Mouse (Mus musculus): ENCODE measurements around the gene Gm44511.
A peak's percentile ranks its signal among the peaks of the same experiment; 100 is the strongest.
"Not testable (repeated sequence)": the region's sequence is repeated elsewhere in the genome, so short reads cannot be mapped to it uniquely, and the experiment has no call there.

Gm44511 gene

DNA sequence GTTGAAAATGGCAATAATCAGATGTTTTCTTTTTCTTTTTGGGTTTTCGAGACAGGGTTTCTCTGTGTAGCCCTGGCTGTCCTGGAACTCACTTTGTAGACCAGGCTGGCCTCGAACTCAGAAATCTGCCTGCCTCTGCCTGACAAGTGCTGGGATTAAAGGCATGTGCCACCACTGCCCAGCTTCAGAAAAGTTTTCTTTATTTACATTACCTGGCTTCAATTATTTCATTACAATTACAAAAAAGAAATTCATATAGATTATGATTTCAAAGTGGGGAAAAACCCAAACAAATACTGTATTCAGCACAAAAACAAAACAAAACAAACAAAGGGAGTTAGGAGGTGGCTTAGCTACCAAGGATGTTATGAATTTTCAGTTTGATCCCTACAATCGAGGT is 14.6 kb upstream of the Gm44511 start:
- DNase-seq (ENCODE audit: low spot score), result not testable (repeated sequence)

- no peak for DNase-seq (ENCODE audit: low spot score)
These were observed 13.8 kb upstream of the Gm44511 start for GRCm38 (mm10) chr6:128839921-128840320.

- DNase-seq (ENCODE audit: low spot score), result peak; percentile 86
These were observed 13.2 kb upstream of the Gm44511 start for GRCm38 (mm10) chr6:128839266-128839771.

- DNase-seq (ENCODE audit: low spot score), result peak; percentile 88
These were observed 12.5 kb upstream of the Gm44511 start for GRCm38 (mm10) chr6:128838342-128839265.

GRCm38 (mm10) chr6:128837454-128838341 is 11.6 kb upstream of the Gm44511 start:
- DNase-seq (ENCODE audit: low spot score), result peak; percentile 42

DNA sequence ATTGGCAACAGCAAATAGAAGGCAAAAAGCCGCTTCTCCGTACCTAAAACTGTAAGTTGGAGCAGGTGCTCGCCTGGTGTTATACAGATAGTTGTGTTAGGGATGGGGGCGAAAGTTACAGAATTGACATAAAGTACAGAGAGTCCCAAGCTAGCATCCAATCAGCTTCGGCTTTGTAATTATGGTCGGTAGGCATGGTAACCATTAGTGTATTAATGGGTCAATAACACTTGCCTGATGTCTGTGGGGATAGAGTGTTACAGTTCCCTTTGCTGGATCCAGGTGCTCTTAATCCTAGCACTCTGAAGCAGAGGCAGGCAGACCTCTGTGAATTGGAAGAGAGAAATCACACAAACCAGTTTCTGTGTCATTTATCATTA is 10.8 kb upstream of the Gm44511 start:
- DNase-seq (ENCODE audit: low spot score), result no peak

DNA sequence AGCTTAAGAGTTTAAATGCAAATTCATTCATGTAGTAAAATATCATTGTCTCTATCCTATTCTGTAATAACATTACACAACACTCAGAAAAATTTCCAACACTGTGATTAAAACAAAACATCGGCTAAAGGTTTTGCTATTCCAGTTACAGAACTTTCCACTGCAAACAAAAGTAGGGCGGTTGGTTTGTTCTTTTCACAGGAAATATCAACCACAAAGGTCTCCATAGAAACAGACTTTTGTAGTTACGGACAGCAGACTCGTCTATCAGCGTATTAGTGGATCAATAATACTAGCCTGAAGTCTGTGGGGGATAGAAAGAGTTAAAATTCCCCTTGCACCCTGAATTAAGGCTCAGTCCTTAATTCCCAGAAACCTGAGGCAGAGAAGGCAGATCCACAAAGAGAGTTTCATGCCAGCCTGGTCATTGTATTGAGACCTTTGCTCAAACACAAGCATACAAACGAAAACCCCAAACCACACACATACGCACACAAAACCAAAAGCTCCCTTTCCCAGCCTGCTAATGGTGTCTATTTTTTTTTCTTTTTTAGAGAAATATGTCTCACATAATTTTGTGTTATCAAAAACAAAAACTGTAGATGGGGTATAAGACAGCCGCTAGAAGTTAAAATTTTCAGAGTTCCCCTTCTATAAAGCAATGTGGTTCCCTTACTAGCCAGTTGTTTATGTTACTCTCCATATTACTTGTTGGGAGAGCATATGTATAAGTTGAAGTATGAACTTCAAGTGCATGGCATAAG is 10.3 kb upstream of the Gm44511 start:
- no peak for DNase-seq (ENCODE audit: low spot score)

- no peak for DNase-seq (ENCODE audit: low spot score)
These were observed 9.5 kb upstream of the Gm44511 start for GRCm38 (mm10) chr6:128835571-128835970.

- no peak for DNase-seq (ENCODE audit: low spot score)
These were observed 6.9 kb upstream of the Gm44511 start for GRCm38 (mm10) chr6:128833046-128833445.

DNA sequence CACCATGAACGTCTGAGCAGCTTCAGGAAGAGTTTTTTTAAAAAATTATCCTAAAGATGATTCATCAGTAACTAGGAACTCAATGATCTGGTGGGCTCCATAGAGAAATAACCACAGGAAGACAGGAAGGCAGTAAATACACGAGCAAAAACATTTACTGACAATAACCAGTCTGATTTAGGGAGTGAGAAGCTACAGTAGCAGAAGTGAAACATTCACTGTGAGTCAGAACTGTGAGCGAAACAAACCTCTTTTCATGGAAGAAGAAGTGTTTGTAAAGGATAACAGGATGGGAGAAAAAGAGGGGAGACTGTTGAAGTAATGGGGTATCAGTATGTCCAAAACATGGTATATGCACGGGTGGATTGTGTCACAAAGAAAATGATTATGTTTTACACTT is 3.7 kb upstream of the Gm44511 start:
- no peak for DNase-seq (ENCODE audit: low spot score)

DNA sequence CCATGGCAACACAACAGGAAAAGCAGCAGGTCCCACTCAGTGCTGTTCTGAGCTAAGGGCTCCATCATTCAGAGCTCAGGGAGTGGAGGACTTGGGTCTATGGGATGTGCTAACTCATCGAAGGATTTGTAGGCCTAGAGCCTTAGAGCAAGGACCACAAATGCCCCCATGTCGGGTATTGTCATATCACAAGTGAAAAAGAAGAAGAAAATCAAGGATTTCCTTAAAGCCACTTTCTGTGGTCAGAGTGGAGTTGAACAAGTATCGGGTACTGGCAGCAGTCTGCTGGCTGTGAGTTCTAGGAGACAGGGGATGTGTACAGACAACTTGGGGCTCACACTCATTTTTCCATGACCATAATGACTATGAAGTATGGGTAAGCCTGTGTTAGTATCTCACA is 666 bp upstream of the Gm44511 start:
- no peak for DNase-seq (ENCODE audit: low spot score)

- DNase-seq (ENCODE audit: low spot score), result no peak
These were observed 7.9 kb downstream of the Gm44511 start for GRCm38 (mm10) chr6:128818083-128818802.

DNA sequence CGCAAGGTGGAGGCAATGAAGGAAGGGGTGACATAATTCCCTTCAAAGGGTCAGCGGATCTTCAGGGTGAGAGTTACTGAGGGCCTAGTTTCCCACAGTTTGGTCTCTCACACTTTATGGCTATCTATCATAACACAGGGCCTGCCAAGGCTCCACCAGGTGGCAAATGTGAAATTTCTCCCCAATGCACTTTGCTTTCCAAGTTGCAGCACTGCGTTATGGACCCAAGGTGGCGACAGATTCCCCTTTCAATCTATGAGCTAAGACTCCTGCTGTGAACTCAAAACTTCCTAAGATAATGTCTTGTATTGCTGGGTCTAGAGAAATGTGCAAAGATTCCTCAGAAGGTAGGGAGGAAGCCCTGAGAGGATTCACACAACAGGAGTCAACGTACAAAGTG is 17.6 kb downstream of the Gm44511 start:
- no peak for DNase-seq (ENCODE audit: low spot score)

- no peak for DNase-seq (ENCODE audit: low spot score)
These were observed 19.1 kb downstream of the Gm44511 start for GRCm38 (mm10) chr6:128807021-128807420.

GRCm38 (mm10) chr6:128804823-128805640 is 21.1 kb downstream of the Gm44511 start:
- DNase-seq (ENCODE audit: low spot score), result peak; percentile 77

DNA sequence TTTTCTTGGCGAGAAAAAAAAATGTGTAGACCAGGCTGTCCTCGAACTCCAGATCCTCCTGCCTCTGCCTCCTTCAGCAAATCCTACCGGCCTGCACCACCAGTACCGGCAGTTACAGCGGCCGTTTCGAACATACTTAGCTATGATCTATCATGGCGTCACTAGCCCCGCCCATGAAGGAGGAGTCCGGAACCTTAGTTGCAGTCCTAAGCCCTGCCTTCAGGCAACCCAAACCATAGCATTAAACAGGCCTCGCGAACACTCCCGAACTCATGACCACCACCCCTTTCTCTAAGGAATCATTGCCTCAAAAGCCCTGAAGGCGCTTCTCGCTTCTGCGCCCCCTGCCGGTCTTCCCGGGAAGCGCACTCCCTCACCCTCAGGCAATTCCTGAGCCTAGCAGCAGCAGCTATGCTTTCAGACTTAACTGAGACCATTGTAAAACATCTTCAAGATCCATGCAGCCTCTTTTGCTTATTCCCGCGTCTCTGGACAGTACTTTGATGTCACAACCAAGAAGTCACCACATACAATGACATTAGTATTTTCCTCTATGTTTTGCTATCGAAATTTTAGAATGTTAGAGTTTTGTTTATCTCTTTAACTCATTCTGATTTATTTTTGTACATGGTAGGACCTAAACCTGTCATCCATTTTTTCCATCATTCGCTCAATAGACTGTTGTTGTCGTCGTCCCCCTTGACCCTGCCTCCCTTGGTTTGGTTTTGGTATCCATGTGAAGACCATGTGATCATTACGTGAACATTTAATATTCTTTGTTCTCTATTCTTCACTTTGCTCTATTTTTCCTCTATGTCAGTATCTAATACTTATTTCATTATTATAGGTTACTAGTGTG is 22.9 kb downstream of the Gm44511 start:
- DNase-seq (ENCODE audit: low spot score), result peak; percentile 97

DNA sequence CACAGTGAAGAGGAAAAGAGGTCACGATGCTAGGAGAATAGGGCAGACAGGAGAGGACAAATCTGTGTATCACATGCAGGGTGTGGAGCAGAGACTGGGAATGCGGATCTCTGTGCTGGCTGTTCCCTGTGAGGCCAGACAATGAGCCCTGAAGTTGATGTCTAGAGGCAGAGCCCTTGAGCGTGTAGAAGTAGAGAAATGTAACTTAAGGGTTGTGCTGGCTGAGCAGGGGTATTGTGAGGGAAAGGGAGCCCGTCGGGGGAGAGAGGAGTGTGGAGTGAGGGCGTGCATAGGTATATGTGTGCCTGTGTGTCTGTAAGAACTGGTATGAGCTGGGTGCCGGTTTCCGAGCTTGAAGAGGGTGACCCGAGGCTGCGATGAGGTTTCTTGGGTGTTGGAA is 23.6 kb downstream of the Gm44511 start:
- DNase-seq (ENCODE audit: low spot score), result no peak

GRCm38 (mm10) chr6:128800696-128801095 is 25.4 kb downstream of the Gm44511 start:
- DNase-seq (ENCODE audit: low spot score), result not testable (repeated sequence)

GRCm38 (mm10) chr6:128799896-128800270 is 26.2 kb downstream of the Gm44511 start:
- DNase-seq (ENCODE audit: low spot score), result no peak

All from testis, postnatal 10 days (tissue).